Mouse (Mus musculus) heart, adult 2 months (tissue): Measurements from ENCODE around the gene Gdpd4.

Experiments used
- CTCF ChIP-seq: fragments of 200-600 bp; IDR thresholded peaks from 2 replicates; pipeline ENCODE4 v1.8.1; 2022; ENCODE audit warnings: antibody characterized with exemption, mild to moderate bottlenecking, moderate library complexity
- EP300 ChIP-seq: fragments of 200-500 bp; IDR thresholded peaks from 2 replicates; pipeline ENCODE4 v1.6.1; 2011; ENCODE audit warnings: low read depth, low read length, control low read depth; ENCODE audit not compliant: insufficient read depth
- POLR2A ChIP-seq: fragments of 200-500 bp; IDR thresholded peaks from 2 replicates; pipeline ENCODE4 v1.6.1; 2011; ENCODE audit warnings: mild to moderate bottlenecking, low read depth, low read length, control low read depth; ENCODE audit not compliant: insufficient read depth

- TF ChIP-seq CTCF (no peak), POLR2A (no peak), EP300 (no peak)
Measured at GRCm38 (mm10) chr7:98082376-98082775, 162.6 kb downstream of the Gdpd4 start.
